Mouse (Mus musculus): Measurements from ENCODE around the gene Wnt8b.
"Not testable (repeated sequence)": the region's sequence is repeated elsewhere in the genome, so short reads cannot be mapped to it uniquely, and the experiment has no call there.

The Wnt8b gene

DNA sequence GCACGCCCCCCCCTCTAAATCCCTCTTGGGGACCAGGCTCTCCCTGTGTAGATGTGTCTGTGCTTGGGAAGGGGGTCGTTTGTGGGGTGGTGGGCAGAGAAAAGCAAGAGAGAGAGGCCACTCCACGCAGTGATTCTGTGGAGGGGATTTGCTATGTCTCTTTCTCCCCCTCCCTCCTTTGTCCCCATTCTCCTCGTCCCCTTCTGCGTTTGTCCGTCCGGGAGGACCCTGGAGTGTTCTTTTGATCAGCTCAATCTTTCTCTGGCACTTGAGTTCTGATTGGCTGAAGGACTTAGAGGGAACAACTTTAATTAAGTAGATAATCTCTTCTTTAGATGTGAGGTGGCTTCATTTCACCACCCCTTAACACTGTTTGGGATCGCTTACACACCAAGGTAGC, at the start of gene Wnt8b:
TSS of gene Wnt8b (plus strand) at position 345 of the 400 bp plus-strand sequence.
- DNase-seq = no peak

DNA sequence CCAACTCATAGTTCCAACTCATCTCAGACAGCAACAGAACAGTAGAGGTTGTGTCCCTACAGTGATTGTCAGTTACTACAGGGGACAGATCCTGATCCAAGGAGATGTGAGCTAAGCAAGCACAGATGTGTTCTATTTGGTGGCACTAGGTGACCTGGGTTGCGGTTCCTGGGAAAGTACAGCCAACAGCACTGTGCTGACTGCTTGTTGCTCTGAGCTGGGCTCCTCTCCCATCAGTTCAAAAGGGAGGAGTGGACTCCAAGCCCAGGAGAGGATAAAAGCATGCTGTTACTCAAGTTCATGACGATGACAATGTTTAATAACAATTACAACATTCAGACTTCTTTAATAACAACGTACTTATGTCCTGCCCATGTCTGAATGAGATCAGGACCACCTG, 47.5 kb upstream of the Wnt8b start:
- no peak for DNase-seq

DNA sequence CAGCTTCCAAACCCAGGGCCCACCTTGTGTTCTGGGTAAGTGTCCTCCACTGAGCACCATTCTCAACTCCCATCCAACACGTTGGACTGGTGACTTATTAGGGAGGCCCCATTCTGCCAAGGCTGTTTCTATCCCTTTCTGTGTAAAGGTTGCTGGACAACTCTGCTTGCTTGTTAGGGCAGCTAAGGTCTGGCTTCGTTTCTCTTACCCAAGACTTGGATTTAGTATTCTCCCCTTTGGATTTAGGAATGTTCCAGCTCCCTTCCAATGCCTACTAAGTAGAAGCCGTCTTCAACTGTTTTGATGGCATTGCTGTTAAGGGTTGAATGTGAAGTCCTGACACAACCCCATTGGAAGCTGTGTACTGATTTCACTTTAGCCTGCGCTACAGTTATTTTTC, 45.3 kb upstream of the Wnt8b start:
- DNase-seq = no peak

DNA sequence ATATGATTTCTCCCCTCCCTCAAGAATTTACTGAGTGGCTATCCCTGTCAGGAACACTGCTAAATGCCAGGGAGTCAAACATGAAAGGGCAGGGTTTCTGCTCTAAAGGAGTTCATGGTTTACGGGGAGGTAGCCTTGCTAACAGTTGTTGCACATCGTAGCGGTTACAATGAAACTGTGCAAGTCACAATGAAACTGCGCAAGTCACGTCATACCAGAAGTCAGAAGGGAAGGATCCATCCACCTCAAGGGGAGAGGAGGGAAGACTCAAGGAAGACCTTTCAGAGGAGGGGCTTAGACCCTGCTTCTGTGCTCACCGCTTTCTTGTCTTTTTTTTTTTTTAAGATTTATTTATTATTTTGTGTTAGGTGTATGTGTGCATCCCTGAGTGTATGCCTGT, 38.4 kb upstream of the Wnt8b start:
- no peak for DNase-seq

DNA sequence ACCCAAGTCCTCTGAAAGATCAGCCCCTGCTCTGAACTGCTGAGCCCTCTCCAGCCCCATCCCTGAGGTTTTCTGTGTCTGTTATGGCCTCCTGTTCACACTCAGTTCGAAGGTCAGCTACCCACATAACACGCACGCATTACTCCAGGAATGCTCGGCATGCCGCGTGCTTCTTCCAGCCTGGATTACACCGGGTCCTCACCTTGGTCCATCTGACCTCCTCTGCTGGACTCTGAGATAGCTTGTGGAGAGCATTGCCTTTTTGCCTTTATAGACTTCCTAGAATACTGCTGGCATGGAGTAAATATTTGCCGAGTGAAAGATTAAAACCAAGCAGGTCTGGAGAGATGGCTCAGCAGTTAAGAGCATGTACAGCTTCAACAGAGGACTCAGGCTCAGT, 37.9 kb upstream of the Wnt8b start:
- DNase-seq = no peak

DNA sequence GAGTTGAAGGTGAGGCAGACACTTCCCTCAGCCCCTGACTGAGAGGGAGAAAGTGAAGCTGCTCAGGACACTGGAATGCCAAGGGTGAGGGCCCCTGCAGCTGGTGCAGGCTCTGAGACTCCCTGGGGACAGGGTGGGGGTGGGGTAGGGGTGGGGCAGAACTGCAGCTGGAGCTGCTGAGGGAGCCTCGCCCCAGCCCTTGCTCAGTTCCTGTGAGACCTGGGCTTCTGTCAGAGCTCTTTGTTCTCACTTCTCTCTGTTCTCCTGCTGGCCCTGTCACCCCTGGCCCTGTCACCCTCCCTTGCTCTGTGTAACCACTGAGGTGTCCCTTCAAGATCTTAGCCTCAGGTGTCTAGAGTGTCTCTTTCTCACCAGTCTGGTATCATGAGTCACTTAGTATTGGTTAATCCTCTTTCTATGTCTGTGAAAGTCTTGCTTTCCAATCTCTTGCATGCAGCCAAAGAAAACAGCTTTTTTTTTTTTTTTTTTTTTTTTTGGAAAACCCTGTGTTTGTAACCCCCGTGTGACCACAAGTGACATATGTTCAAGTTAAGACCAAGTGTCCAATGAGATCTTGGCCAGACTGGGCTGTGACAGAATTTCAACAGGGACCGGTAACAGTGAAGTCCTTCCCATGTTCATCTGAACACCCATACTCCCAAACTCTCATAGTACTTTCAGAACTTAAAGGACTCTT, 35.8 kb upstream of the Wnt8b start:
- DNase-seq = no peak

DNA sequence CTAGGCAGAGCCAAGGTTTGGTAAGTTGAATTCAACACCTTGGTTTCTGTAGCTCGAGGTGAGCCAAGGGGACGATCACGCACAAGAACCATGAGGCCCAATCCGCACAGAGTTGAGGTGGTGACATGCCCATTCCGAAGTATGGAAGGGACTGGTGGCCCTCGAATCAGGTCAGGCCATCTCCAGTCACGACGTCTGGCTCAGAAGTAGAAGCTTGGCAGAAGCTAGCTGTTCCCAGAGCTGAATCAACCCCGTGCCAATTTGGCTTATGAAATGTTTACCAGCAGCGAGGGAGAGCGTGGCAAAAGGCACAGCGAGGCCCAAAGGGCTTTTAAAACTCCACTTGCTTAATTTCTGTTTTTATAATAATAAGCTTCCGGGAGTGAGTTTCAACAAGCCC, 34.6 kb upstream of the Wnt8b start:
- peak; percentile 54 for DNase-seq

DNA sequence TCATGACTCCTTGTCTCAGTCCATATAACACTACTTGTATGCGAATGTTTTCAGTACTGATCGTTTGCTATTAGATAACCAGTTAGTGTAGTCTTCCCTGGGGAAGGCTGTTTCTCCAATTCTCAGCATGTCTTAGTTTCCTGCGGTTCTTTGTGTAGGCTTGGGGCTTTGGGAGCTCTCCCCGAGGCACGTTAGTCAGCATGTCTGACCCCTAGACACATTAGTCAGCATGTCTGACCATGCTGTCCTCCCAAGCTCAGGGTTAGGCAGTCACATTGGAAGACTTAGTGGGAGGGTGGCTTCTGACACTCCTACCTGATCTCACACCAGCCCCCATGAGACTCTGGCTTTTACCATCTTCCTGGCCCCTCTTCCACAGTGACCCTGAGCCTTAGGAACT, 32.8 kb upstream of the Wnt8b start:
- no peak for DNase-seq

DNA sequence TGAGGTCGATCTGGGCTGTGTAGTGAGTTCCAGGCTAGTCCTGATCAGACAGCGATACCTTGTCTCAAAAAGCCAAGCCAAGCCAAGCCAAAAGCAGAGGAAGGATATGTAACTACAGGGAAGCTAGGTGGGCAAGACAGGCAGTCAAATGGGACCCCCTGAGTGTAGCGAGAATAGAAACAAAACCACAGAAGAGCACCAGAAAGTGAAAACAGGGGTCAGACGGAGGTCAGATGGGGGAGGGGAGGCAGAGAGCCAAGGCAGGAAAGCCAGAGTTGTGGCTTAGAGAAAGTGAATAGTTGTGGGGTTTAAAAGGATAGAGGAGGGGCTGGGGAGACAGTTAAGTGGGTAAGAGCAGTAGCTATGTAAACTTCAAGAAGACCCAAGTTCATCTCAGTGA, 31.8 kb upstream of the Wnt8b start:
- DNase-seq = no peak

DNA sequence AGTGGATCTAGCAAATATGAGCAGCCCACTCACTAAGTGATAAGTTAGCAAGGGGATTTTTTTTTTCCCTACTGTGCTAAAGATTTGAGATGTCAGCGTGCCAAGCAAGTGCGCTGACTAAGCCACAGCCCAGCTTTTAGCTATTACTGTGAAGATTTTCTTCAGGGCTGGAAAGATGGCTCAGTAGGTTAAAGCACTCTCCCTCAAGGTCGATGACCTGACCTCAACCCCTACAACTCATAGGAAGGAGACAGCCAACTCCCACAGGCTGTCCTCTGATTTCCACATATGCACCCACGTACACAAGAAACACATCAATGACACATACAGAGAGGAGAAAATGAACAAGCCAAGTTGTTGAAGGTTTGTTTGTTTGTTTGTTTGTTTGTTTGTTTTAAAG, 31.1 kb upstream of the Wnt8b start:
- no peak for DNase-seq

DNA sequence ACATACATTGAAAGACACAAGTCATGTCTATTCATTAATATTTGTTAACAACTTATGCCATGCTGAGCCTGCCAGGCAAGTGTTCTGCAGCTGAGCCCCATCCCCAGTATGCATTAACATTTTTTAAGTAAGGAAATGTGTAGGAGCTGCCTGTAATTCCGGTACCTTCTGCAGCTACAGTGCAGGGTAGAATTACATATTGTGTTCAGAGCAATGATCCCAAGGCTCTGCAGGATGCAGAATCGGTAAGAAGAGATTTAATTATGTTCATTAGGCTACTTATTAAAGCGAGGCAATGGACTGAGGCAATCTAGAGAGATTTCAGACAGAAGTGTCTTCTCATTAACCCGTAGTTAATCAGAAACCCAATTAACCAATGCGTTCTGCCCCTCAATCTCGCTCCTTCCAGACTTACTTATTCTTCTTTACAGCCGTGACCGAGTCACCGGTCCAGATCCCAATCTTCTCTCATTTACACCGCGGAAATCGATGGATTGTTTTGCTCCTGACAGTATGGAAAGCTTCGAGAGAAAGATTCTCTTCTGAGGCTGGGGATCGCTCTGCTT, 27.2 kb upstream of the Wnt8b start:
- DNase-seq = not testable (repeated sequence)

DNA sequence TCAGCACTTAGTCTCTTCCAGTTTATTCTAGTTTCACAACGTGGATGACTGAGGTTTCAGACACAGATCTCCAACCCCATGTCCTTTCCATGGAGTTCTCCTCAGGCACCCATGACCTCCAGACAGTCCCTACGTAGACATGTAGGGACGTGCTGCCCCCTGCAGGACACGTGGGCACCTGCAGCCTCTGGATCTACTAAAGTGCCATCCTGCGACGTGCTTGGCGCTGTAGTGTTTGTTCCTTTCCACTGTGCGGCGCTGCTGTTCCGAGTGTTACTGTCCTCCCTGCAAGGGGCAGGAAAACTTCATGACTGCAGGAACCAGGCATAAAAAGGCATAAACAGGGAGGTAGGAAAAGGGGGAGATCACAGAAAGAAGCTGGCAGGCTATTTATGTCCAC, 19.1 kb upstream of the Wnt8b start:
- peak; percentile 91 for DNase-seq

DNA sequence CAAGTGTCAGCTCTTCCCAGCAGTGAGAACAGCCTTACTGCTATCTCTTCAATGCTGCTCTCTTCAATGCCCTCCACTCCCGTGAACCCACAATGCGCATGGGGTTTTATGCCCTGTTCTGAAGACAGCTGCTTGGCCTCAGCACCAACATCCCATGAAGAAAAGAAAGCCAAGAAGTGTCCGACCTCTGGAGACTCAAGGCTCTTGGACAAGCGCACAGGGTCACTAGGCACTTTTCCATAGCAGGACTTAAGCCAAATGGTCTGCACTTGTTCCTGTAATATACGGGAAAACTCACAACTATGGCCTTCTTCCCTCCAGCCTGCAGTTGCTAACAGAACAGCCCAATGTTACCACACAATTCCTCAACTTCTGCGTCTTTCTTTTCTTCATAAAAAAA, 18.0 kb upstream of the Wnt8b start:
- peak; percentile 18 for DNase-seq

DNA sequence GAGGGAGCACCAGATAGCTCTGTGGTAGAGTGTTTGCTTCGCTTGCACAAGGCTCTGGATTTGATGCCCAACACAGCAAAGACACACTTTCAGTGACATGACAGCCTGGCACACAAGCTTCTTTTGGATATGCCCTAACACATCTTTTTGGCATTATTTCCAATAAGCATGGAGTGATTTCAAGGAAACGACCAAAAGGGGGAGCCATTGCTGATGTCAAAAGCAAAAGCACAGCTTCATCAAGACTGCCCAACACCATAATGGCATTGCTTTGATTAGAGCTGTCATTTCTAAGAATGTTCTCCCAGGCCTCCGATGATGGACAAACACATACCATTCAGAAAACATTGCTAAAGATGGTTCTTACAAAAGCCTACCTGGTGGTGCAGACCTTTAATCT, 16.7 kb upstream of the Wnt8b start:
- peak; percentile 17 for DNase-seq

DNA sequence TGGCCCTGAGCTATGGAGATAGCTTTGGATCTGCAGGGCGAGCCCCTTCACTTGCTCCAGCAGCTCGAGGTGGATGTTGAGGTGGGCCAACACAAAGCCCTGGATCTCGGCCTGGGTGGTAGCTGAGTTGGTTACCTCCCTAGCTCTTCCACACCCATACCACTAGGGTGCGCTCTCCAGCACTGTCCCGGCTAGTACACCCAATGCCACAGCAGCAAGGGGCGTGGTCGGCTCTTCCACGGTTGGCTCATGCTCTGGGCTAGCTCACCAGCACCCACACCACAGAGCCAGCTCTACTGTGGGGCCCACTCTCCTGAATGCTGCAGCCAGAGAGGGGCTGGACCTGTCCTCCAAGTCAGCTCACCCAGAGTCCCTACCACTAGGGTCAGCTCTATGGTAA, 6.0 kb upstream of the Wnt8b start:
- DNase-seq = peak; percentile 63

DNA sequence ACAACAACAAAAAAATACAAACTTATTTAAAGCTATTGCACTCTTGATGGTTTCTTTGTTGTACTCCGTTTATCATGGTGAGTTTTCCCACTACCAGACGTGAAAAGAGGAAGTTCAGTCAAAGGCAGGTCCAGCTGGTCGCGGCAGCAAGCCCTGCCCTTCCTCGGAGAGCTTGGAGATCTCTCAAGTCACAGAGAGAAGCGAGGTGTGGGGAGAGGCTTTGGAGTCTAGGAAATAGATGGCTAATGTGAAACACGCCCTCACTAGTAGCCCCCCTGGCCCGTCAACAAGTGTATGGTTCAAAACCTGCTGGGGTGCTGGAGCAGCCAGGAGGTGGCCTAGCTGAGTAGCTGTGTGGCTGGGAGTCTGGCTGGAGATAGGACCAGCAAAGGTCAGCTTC, 3.2 kb downstream of the Wnt8b start:
- no peak for DNase-seq

DNA sequence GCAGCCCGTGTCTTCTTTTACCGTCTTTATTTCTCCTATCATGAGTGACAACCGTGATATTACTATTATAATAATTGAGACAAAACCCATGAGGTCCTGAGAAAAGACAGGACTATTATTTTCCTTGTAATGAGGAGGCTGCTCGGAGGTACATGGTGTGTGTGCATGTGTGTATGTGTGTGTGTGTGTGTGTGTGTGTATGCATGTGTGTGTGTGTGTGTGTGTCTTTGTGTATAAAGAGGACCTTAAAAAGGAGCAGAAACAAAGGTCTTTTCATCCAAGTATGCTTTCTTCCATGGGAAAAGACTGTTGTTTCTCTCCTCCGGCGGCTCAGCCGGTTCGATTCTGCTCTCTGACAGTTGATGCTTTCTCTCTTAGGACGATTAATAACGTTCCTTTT, 3.7 kb downstream of the Wnt8b start:
- DNase-seq = no peak

DNA sequence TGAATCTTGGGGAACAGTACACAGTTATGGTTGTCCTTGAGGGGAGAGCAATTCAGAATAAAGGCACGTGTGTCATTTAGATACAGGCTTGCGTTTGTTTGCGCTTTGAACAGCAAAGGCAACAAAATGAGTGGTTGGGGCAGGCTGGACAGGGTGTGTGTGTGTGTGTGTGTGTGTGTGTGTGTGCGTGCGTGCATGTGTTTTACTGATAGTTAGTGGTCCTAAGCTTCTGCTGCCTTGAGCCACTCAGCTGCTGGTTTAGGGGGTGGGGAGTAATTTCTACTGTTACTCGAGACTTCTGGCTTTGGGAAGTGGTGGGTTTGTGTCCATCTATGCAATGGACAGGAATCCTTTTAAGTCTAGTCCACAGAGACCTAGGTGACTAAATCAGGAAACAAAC, 5.7 kb downstream of the Wnt8b start:
- no peak for DNase-seq

DNA sequence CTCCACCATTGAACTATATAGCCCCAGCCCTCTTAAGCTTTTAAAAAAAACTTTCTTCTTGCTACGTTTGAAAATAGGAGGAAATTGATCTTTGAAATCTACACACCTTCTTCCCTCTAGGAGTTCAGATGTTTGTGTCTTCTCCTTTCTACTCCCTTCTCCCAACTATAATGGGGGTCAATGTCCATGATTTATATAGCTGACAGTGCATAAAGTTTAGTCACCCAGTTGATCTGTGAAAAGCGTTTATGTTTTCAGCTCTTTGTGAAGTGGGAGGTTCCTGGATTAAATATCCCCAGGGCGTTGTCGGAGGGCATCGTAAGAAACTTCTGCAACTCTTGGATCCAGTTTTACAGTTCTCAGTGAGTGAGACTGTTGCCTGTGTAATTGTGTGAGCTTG, 7.0 kb downstream of the Wnt8b start:
- DNase-seq = no peak

DNA sequence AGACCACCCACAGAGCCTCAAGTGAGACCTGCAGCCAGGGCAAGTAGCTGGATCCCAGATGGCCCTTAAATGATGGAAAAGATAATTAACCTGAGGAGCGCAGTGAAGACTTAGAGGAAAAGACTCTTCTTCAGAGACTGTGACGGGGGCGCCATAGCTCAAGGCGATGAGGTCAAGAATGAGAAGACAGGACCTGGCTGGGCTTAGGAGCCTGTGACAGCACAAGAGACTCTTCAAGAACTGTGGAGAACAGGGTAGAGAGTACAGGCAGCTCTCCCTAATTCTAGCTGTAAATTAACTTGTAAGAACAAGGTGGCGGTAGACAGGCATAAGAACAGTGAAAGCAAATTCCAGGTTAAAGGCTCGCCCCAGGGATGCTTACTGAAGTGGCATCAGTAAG, 8.7 kb downstream of the Wnt8b start:
- DNase-seq = no peak

DNA sequence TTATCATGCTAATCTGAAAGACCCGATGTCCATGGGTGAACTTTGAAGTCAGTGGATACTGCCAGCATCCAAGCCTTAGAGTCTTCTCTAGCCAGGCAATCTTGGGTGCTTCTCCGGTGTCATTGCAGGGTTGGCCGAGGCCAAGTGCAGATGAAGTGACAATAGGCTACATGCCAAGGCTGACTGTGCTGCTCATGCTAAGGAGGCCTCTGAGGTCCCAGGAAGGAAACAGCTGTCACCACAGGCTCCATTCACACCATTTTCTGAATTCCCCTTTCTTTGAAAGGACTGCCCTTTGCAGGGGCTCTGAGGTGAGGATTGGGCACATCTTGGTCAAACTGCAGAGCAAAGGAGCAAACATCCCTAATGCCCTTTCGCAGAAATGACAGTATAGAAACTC, 9.5 kb downstream of the Wnt8b start:
- DNase-seq = no peak

DNA sequence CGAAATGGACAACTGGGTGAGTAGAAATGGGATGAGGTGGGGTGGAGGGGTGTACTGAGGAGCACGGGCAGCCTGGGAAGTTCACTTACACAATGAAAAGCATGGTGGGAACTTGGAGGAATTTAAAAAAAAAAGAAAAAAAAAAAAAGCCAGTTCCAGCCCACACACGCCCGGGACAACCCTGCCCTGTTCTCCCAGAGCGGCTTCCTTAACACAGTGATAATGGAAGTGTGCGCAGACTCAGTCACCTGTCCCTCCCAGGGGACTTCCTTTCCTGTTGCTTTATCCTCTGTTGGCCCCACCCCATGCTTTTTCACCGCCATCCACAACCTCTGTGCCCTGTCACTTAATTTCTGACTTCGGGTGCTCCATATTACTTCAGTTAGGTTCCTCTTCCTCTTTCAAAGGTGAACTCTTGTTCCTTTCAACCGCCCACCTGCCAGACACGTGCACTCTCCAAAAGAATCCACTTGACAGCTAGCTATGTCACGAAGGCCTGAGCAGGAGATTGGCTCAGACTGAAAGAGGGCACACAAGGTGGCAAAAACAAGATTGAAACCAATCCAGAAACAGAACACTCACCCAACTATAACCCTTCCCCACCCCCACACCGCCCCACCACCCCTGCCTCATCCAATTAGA, 17.4 kb downstream of the Wnt8b start:
- no peak for DNase-seq

DNA sequence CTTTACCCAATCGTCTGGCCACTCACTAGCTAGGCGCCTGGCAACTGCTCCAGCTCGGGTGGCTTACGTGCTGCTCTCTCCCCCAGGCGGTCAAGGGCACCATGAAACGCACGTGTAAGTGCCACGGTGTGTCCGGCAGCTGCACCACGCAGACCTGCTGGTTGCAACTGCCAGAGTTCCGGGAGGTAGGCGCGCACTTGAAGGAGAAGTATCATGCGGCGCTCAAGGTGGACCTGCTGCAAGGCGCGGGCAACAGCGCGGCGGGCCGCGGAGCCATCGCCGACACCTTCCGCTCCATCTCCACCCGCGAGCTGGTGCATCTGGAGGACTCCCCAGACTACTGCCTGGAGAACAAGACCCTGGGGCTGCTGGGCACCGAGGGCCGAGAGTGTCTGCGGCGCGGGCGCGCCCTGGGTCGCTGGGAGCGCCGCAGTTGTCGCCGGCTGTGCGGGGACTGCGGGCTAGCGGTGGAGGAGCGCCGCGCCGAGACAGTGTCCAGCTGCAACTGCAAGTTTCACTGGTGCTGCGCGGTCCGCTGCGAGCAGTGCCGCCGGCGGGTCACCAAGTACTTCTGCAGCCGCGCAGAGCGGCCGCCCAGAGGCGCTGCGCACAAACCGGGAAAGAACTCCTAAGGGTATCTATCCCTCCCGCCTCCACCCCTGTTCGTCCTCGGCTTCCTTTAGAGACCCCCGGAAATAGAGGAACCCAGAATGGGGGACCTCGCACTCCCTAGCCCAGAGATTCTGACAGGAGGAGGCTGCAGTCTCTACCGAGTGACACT, 18.4 kb downstream of the Wnt8b start:
- DNase-seq = peak; percentile 25

DNA sequence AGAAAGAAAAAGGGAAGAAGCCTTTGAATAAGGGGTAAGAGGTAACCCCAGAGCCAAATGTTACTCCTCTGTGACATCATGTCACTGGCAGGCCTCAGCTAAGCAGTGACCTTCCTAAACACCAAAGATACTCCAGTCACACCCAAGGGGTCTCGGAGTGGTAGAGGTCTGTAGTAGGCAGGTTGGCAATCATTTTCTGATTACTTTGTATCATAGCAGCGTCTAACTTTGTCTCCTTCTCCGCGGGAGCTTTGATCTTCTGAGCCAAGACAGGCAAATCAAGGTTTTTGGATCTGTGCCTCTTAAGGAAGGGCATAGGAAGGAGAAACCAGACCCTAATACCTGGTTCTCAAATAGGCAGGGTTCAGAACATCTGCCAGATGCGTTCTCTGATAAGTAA, 19.3 kb downstream of the Wnt8b start:
- DNase-seq = no peak

All from lung, postnatal 14 days (tissue).